Comparison of ENCODE assay signal across 10 mouse cellular contexts in genomic region chr10:34485079-34485478, GRCm38 (mm10). TPM values are rescaled to one million over a fixed set of nuclear protein-coding genes. Genes with fewer than 3 reads are reported as not detected.
DNase-seq lines count a peak whose midpoint lies in the region; ATAC-seq lines count a peak whose summit lies in the region.
"Had no signal": no experiment of that assay in that cellular context is flagged by ENCODE, and none has a peak within 500 bp of the region (broad histone marks: within the 10 kb centered on the region; RNA-seq: fewer than 3 reads in every experiment).

No protein-coding gene starts in this region.

- no peak overlapping the region for H3K27ac ChIP-seq in embryonic facial prominence, embryonic 14.5 days (replicated peaks; ENCODE audit: low read depth, low read length)
- no peak overlapping the region for H3K27ac ChIP-seq in forebrain, embryonic 16.5 days (ENCODE audit: low read length)
- H3K27ac ChIP-seq: hindbrain, embryonic 12.5 days; midbrain, embryonic 12.5 days had no signal

- DNase-seq in urinary bladder, postnatal 14 days (ENCODE audit: low spot score): peak; percentile 74
- no peak for DNase-seq in urinary bladder, adult 2 months (ENCODE audit: low spot score)
- peak; percentile 70 for DNase-seq in embryonic facial prominence, embryonic 14.5 days (ENCODE audit: low spot score)
- DNase-seq in kidney, postnatal 14 days: peak; percentile 51
- DNase-seq in yolk sac, embryonic 10.5 days (ENCODE audit: low spot score): peak; percentile 24
- DNase-seq in spleen, adult 18-20 months: no peak
- DNase-seq in right cerebral cortex, adult 18-20 months: no peak

- H3K27me3 ChIP-seq in embryonic facial prominence, embryonic 14.5 days (replicated peaks; ENCODE audit: control insufficient read depth, insufficient read depth, low read length): no peaks in the 10 kb centered on the region
- no peaks in the 10 kb centered on the region for H3K27me3 ChIP-seq in forebrain, embryonic 16.5 days (replicated peaks; ENCODE audit: control insufficient read depth, insufficient read depth, low read length)
- H3K27me3 ChIP-seq: hindbrain, embryonic 12.5 days; midbrain, embryonic 12.5 days had no signal

- H3K9ac ChIP-seq in embryonic facial prominence, embryonic 14.5 days (ENCODE audit: low read depth, low read length): peak overlapping the region; percentile 40; the same call in 1 of the 2 replicates
- H3K9ac ChIP-seq in forebrain, embryonic 16.5 days (replicated peaks; ENCODE audit: low read depth, low read length): no peak overlapping the region
- H3K9ac ChIP-seq: hindbrain, embryonic 12.5 days; midbrain, embryonic 12.5 days had no signal

- H3K36me3 ChIP-seq in embryonic facial prominence, embryonic 14.5 days (ENCODE audit: control insufficient read depth, insufficient read depth, low read length): no peaks in the 10 kb centered on the region
- H3K36me3 ChIP-seq in forebrain, embryonic 16.5 days (ENCODE audit: control insufficient read depth, insufficient read depth): no peaks in the 10 kb centered on the region
- H3K36me3 ChIP-seq: hindbrain, embryonic 12.5 days; midbrain, embryonic 12.5 days had no signal

- H3K4me1 ChIP-seq in embryonic facial prominence, embryonic 14.5 days (ENCODE audit: control insufficient read depth, insufficient read depth, low read length): no peaks in the 10 kb centered on the region; the same call in 1 of the 2 replicates
- no peaks in the 10 kb centered on the region for H3K4me1 ChIP-seq in forebrain, embryonic 16.5 days (replicated peaks; ENCODE audit: control insufficient read depth, insufficient read depth, low read length)
- H3K4me1 ChIP-seq: hindbrain, embryonic 12.5 days; midbrain, embryonic 12.5 days had no signal

- 58% methylated on average over 4 of the region's 4 CpGs for WGBS in embryonic facial prominence, embryonic 14.5 days
- 66% methylated on average over 4 of the region's 4 CpGs for WGBS in forebrain, embryonic 16.5 days

- H3K4me2 ChIP-seq in embryonic facial prominence, embryonic 14.5 days (ENCODE audit: low read depth, low read length): peak overlapping the region; percentile 63
- H3K4me2 ChIP-seq in forebrain, embryonic 16.5 days (ENCODE audit: low read length): no peak overlapping the region
- H3K4me2 ChIP-seq: hindbrain, embryonic 12.5 days; midbrain, embryonic 12.5 days had no signal

- no peak; the same call in 1 of the 2 replicates for ATAC-seq in embryonic facial prominence, embryonic 14.5 days (ENCODE audit: low read depth)
- ATAC-seq in forebrain, embryonic 16.5 days: no peak

- peak overlapping the region; percentile 55 for H3K4me3 ChIP-seq in embryonic facial prominence, embryonic 14.5 days (ENCODE audit: low read depth, low read length)
- no peak overlapping the region for H3K4me3 ChIP-seq in forebrain, embryonic 16.5 days (replicated peaks; ENCODE audit: low read length)
- H3K4me3 ChIP-seq: midbrain, embryonic 12.5 days had no signal

- H3K9me3 ChIP-seq in embryonic facial prominence, embryonic 14.5 days (ENCODE audit: control insufficient read depth, low read length): no peaks in the 10 kb centered on the region
- H3K9me3 ChIP-seq in forebrain, embryonic 16.5 days (ENCODE audit: control insufficient read depth, low read length): no peaks in the 10 kb centered on the region
- H3K9me3 ChIP-seq: hindbrain, embryonic 12.5 days; midbrain, embryonic 12.5 days had no signal

RNA-seq across cellular contexts. Expression of gene Frk, which starts 1.9 kb away (rescaled TPM):
- 7.7 and 8.0 TPM in 2 replicates for polyA plus RNA-seq in urinary bladder, adult 2 months (2012; rRNA removed)
- 12.2 and 12.9 TPM in 2 replicates for polyA plus RNA-seq in embryonic facial prominence, embryonic 14.5 days (2014; fragmentation: Nextera tagmentation; extraction: Ambion mirVana)
- 0.75 and 0.95 TPM in 2 replicates for polyA plus RNA-seq in forebrain, embryonic 16.5 days (2015; fragmentation: Nextera tagmentation; extraction: Ambion mirVana)

Comparison
In these comparisons a context has a peak if more than half of its experiments do, and no peak if none do; other contexts are left out.
1. DNase-seq: peak in urinary bladder, postnatal 14 days (single experiment), embryonic facial prominence, embryonic 14.5 days (single experiment), kidney, postnatal 14 days (single experiment) and yolk sac, embryonic 10.5 days (single experiment); none in urinary bladder, adult 2 months (single experiment), spleen, adult 18-20 months (0 of 2) and right cerebral cortex, adult 18-20 months (single experiment).